Mouse (Mus musculus): ENCODE data around the gene Ip6k1.

The Ip6k1 gene

GRCm38 (mm10) chr9:108095949-108096712, 93.8 kb downstream of the Ip6k1 start:
- no peak for DNase-seq (ENCODE audit: low spot score)
